Mouse (Mus musculus) left cerebral cortex, postnatal 36 days (tissue): Measurements from ENCODE around the gene Cmya5. TPM values are rescaled to one million over a fixed set of nuclear protein-coding genes. Genes with fewer than 3 reads are reported as not detected.
A peak's percentile ranks its signal among the peaks of the same experiment; 100 is the strongest.
"Not testable (repeated sequence)": the region's sequence is repeated elsewhere in the genome, so short reads cannot be mapped to it uniquely, and the experiment has no call there.

Experiments
- DNase-seq, 2 experiments: peaks; one replicate each; pipeline ENCODE4 v3.0.0; 2021 to 2022; ENCODE audit warnings: low spot score in 2 of 2, mixed read lengths in 1 of 2
- intact Hi-C: fragments of 180-260 bp; cut with DNase I; formaldehyde crosslinking; loops from one replicate; pipeline ENCODE4 v1.15.1; 2025
- total RNA-seq, 2 experiments: library from RNA; stranded (reverse); gene quantifications; 2 replicates each; pipeline ENCODE4 v1.2.3; 2021

Gene Cmya5
- 1 to 10 TPM; 5.1 to 5.4 TPM for total RNA-seq

- intact Hi-C loops = loop anchor here (5.0 to 10.0 kb wide), 3 partner anchors 70 to 392 kb away; no protein-coding TSS in a partner anchor
- peak; percentile 83 to 84 for DNase-seq
Measured at GRCm38 (mm10) chr13:93144336-93145167, at the start of gene Cmya5. TSS of gene Cmya5 (minus strand) at chr13:93144724.

DNA sequence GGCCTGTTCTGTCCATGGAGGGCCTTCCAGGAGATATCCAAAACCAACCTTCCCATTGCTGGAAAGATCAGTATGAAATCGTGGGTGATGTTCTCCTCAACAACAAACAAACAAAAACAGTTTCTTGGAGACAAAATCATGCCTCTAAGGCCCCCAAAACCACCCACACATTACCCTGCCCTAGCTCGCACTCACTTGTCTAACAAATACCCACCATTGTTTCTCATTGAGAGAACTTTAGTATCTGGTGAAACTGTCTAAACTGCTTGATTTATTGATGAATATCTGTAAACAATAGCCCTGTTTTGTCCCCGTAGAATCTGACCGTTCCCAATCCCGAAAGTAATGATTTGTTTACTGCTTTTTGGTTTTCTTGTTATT is 48.1 kb upstream of the Cmya5 start:
- DNase-seq = no peak
- intact Hi-C loops = loop anchor here (5.0 kb wide), 3 partner anchors 50 to 440 kb away; no protein-coding TSS in a partner anchor

GRCm38 (mm10) chr13:93191831-93192645 is 47.5 kb upstream of the Cmya5 start, which contains the start of gene Tent2:
TSS of gene Tent2 (minus strand) at chr13:93192385.
- intact Hi-C loops = loop anchor here (5.0 kb wide), 3 partner anchors 50 to 440 kb away; no protein-coding TSS in a partner anchor
- DNase-seq = peak; percentile 95 to 96

DNA sequence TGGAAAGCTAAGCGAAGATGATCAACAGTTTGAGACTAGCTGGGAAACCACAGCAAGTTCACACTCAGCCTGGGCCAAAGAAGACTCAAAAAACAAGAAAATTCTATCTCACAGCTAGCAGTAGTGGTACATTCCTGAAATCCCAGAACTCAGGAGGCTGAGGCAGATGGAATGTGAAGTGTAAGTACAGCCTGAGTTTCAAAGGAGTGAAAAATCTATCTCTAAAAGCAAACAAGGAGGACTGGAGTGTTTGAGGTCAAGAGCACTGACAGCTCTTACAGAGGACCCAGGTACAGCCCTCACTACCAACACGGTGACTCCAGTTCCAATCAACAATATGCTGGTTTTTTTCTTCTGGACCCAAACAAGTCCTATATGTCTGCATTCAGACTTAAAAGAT is 44.9 kb upstream of the Cmya5 start:
- intact Hi-C loops = no loop called here
- no peak for DNase-seq

DNA sequence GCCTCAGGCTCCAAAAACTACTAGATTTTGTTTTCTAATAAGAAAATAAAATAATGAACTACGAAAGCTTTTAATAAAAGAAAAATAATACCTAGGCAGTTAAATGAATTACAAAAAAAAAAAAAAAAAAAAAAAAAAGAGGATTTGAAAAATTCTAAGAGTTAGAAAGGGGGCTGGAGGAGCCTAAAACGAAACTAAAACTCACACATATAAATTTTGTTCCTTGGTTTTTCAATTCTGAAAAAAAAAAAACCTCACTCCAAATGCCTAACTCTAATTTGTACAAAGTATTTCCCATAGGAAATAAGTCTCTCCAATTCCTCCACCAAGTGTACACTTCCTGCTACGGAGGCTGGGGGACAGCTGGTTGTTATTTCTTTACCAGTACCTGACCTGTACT is 44.2 kb upstream of the Cmya5 start:
- intact Hi-C loops = no loop called here
- no peak for DNase-seq

- not testable (repeated sequence) for DNase-seq
- intact Hi-C loops = loop anchor here (2.0 kb wide), 1 partner anchor 203 kb away; no protein-coding TSS in a partner anchor
Measured at GRCm38 (mm10) chr13:93187792-93188191, 43.3 kb upstream of the Cmya5 start.

DNA sequence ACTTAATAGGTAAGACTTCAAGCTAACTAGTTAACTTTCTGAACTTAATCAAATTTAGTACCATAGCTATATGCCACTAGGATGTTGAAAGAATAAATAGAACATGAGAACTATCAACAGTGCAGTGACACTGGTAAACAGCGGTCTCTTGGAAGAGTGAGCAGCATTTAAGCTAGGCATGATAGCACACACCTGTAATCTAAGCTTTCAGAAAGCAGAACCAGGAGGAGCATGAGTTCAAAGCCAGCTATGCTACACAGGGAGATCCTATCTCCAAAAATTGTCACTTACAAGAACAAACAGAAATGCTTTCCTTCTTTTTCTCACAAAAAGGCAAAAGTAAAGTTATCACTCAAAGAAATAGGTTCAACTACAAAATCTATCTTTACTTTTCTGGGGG is 35.8 kb upstream of the Cmya5 start:
- DNase-seq = no peak
- intact Hi-C loops = no loop called here

GRCm38 (mm10) chr13:93179522-93179921 is 35.0 kb upstream of the Cmya5 start:
- no peak for DNase-seq

GRCm38 (mm10) chr13:93177571-93177970 is 33.0 kb upstream of the Cmya5 start:
- DNase-seq = no peak
- intact Hi-C loops = no loop called here

More at GRCm38 (mm10) chr13:93179522-93179921, 35.0 kb upstream of the Cmya5 start:
- intact Hi-C loops = no loop called here

DNA sequence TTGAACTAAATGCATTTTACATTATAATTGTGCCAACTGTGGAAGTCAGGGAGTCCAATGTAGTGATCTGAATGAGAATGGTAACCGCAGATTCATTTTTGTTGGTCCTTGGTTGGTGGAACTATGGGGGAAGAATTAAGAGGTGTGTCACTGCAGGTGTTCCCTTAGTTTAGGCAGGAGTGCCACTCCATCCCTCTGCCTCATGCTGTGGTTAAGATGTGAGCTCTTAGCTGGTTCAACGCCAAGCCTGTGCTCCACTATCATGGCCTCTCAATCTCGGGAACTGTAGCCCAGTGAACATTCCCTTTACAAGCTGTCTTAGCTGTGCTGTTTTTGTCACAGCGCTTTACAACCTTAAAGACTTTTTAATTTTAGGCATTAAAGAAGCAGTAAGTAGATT is 18.8 kb upstream of the Cmya5 start:
- intact Hi-C loops = no loop called here
- no peak for DNase-seq

DNA sequence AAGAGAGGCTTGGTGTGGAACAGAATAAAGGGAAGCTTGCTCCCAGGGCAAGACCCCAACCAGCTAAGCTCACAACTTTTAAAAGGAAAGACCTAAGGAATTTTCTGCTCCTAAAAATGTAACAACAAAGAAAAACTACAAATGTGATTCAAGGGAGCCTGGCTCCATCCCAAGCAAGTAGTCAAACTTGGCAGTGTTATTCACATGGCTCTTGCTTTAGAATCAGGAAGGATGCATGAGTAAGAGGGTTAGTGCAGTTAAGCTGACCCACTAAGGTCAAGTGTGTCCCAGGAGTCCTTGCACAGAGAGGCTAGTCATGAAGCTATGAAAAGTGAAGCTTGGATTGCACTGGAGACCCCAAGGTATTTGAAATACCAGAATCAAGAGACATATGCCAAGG is 17.9 kb upstream of the Cmya5 start:
- DNase-seq = no peak
- intact Hi-C loops = no loop called here

DNA sequence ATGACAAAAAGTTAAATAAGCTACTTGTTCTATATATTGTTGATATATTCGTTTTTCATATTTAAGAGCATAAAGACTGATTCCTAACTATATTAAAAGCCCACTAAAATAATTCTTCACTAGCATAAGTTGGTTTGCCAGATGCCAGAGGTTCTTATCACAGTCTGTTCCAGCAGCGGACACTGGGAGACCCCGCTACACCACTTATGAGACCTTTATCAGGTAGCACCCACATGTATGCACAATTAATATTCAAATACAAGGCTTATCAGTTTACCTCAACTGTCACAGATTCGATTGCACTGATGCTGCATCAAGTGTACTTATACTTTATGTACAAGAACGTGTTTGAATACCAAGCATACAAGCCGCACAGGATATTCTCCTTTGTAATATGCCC is 13.7 kb upstream of the Cmya5 start:
- no peak for DNase-seq
- intact Hi-C loops = no loop called here

GRCm38 (mm10) chr13:93153280-93153679 is 8.8 kb upstream of the Cmya5 start:
- intact Hi-C loops = no loop called here

GRCm38 (mm10) chr13:93143819-93144283 is 673 bp downstream of the Cmya5 start:
- peak in 1 of 2 experiments; percentile 25 for DNase-seq
- intact Hi-C loops = loop anchor here (5.0 to 10.0 kb wide), 3 partner anchors 69 to 392 kb away; no protein-coding TSS in a partner anchor

More at GRCm38 (mm10) chr13:93153280-93153679, 8.8 kb upstream of the Cmya5 start:
- DNase-seq = no peak

DNA sequence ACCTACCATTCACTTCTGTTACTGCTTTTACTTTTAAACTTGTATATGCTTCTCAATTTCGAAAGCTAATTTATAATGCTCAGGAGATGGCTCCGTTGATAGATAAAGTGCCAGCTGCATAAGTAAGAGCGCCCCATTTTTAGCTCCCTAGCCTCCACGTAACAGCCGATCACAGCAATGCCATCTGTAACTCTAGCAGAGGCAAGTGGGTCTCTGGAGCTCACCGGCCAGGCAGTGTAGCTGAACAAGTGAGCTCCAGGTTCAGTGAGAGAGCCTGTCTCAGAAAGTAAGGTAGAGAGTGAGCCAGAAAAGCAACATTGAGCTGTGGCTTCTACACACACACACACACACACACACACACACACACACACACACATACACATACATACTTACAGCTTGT is 3.3 kb downstream of the Cmya5 start:
- intact Hi-C loops = loop anchor here (5.0 to 10.0 kb wide), 3 partner anchors 66 to 389 kb away; no protein-coding TSS in a partner anchor
- DNase-seq = no peak

- intact Hi-C loops = no loop called here
Measured at GRCm38 (mm10) chr13:93138059-93138458, 6.5 kb downstream of the Cmya5 start.

GRCm38 (mm10) chr13:93137098-93137497 is 7.4 kb downstream of the Cmya5 start:
- intact Hi-C loops = no loop called here
- DNase-seq = no peak

More at GRCm38 (mm10) chr13:93138059-93138458, 6.5 kb downstream of the Cmya5 start:
- DNase-seq = no peak

DNA sequence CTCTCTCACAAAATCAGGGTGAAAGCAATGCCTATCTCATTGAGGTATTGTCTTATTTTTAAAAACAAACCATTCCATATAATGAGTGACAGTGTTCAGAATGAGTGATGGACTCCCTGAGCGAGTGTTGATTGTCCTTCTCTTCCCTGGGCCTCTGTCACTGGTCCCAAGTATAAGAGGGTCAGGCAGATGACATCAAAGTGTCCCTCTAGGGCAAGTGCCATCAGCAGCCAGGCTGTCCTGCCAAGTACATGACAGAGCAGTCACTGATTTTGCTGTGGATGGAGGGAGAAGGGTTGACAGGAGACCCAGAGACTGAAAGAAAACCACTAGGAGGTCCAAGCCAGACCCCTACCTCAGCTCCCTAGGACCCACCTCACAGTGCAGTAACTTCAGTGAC is 8.3 kb downstream of the Cmya5 start:
- intact Hi-C loops = no loop called here
- DNase-seq = no peak

- intact Hi-C loops = no loop called here
- DNase-seq = no peak
Measured at GRCm38 (mm10) chr13:93135501-93135900, 9.0 kb downstream of the Cmya5 start.

DNA sequence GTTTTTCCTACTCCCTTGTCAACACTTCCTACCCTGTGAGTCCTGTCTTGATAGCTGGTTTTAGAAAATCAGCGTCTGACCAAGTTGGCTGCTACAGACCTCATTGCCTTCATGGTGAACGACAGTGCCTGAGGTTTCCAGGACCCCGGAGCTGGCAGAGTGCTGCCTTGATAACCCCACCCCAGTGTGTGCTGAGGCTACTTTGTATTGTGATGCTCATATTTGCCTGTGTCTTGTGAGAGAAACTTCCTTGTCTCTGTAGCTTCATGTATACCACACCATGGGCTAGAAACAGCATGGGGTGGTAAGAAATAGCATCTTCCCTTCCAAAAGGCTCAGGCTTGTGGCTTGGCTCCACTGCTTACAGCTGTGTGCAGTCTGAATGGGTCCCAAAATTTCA is 13.8 kb downstream of the Cmya5 start:
- intact Hi-C loops = no loop called here
- no peak for DNase-seq
